Mouse (Mus musculus): ENCODE measurements around the gene Plekho2. TPM values are rescaled to one million over a fixed set of nuclear protein-coding genes. Genes with fewer than 3 reads are reported as not detected.

Plekho2 gene
- polyA plus RNA-seq, 1 experiment from 2014 or later, result 6.7 TPM

DNA sequence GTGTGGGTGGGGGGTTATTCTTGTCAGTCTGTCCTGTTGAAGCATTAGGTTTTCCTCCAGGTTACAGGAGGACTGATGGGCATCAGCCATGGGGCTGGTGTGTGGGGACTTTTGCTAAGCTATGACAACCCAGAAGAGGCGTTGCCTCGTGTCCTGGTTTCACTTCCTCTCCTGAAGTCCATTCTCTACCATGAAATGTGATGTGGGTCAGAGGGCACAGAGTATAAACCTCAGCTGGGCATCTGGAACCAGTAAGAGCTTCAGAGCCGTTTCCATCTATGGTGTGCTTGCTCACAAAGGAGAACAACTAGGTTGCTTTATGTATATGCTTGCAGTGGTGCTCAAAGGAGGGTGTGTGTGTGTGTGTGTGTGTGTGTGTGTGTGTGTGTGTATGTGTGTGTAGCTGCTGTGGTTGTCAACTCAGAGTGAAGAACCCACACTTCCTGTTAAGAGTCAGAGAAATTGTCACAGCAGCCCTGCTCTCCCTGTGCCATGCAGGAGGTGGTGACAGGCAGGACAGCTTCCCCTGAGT is 44.6 kb downstream of the Plekho2 start:
- no peak for ATAC-seq
- H3K9ac ChIP-seq (ENCODE audit: low read depth, low read length), result no peak overlapping the region
- WGBS, result 62% methylated on average over 3 of the region's 3 CpGs
- no peaks in the 10 kb centered on the region for H3K9me3 ChIP-seq (ENCODE audit: control insufficient read depth)
- TF ChIP-seq CTCF (IDR thresholded peaks at IDR 0.05; ENCODE audit: low read depth), result no peak
- H3K27ac ChIP-seq (ENCODE audit: low read depth, low read length), result no peak overlapping the region
- H3K36me3 ChIP-seq (ENCODE audit: control insufficient read depth, insufficient read depth), result no peaks in the 10 kb centered on the region
- no peaks in the 10 kb centered on the region for H3K4me1 ChIP-seq (replicated peaks; ENCODE audit: control insufficient read depth, insufficient read depth, low read length)
- no peaks in the 10 kb centered on the region for H3K27me3 ChIP-seq (replicated peaks; ENCODE audit: control insufficient read depth, insufficient read depth, low read length)
- no peak overlapping the region for H3K4me2 ChIP-seq (replicated peaks; ENCODE audit: low read depth)
- H3K4me3 ChIP-seq (ENCODE audit: low read depth, low read length), result no peak overlapping the region

DNA sequence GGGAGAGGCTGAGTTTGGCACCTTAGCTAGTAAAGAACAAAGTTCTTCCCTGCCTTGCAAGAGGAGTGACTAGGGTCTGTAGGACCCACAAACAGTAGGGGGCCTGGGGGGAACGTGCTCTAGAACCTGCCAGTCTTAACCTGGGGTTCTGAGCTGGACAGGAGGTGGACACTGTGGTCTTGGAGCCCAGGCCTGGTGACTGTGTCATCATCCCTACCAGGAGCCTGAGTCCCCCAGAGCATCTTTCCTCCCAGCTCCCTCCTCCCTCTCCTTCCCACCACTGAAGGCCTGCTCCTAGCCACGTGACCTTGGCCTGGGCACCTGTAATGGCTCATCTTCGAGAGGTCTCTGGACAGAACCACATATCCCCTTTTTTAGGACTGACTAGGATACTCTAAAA is 45.7 kb downstream of the Plekho2 start:
- ATAC-seq, result no peak
- H3K4me3 ChIP-seq (ENCODE audit: low read depth, low read length), result no peak overlapping the region
- H3K9ac ChIP-seq (ENCODE audit: low read depth, low read length), result no peak overlapping the region
- no peaks in the 10 kb centered on the region for H3K36me3 ChIP-seq (ENCODE audit: control insufficient read depth, insufficient read depth)
- no peaks in the 10 kb centered on the region for H3K4me1 ChIP-seq (replicated peaks; ENCODE audit: control insufficient read depth, insufficient read depth, low read length)
- no peak overlapping the region for H3K4me2 ChIP-seq (replicated peaks; ENCODE audit: low read depth)
- H3K27ac ChIP-seq (ENCODE audit: low read depth, low read length), result no peak overlapping the region
- 93% methylated on average over 3 of the region's 3 CpGs for WGBS
- H3K27me3 ChIP-seq (replicated peaks; ENCODE audit: control insufficient read depth, insufficient read depth, low read length), result no peaks in the 10 kb centered on the region
- no peaks in the 10 kb centered on the region for H3K9me3 ChIP-seq (ENCODE audit: control insufficient read depth)
- no peak for TF ChIP-seq CTCF (IDR thresholded peaks at IDR 0.05; ENCODE audit: low read depth)

DNA sequence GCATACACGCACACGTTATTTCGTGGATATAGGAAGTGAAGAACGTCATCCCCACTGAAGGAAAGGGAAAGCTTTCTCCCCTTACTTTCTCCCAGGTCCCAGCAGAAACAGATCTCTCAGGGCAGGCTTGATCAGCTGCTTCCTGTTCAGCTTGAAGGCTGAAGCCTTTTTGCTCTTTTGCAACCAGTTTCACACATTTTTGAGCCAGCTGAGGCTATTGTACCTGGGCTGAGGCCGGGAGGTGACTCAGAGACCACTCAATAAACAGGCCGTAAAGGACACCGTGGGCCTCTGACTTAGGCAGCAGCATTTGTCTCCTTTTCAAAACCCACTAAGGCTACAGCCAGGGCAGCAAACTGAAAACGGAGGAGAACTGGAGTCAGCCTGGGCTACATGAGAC is 46.9 kb downstream of the Plekho2 start:
- no peak for TF ChIP-seq CTCF (IDR thresholded peaks at IDR 0.05; ENCODE audit: low read depth)
- Histone ChIP-seq H3K4me1 (replicated peaks; ENCODE audit: control insufficient read depth, insufficient read depth, low read length) (no peaks in the 10 kb centered on the region), H3K9me3 (ENCODE audit: control insufficient read depth) (no peaks in the 10 kb centered on the region), H3K27me3 (replicated peaks; ENCODE audit: control insufficient read depth, insufficient read depth, low read length) (no peaks in the 10 kb centered on the region), H3K4me2 (replicated peaks; ENCODE audit: low read depth) (no peak overlapping the region), H3K9ac (ENCODE audit: low read depth, low read length) (no peak overlapping the region), H3K36me3 (ENCODE audit: control insufficient read depth, insufficient read depth) (no peaks in the 10 kb centered on the region), H3K27ac (ENCODE audit: low read depth, low read length) (no peak overlapping the region), H3K4me3 (ENCODE audit: low read depth, low read length) (no peak overlapping the region)
- WGBS, result 51% methylated on average over 8 of the region's 8 CpGs
- no peak for ATAC-seq

DNA sequence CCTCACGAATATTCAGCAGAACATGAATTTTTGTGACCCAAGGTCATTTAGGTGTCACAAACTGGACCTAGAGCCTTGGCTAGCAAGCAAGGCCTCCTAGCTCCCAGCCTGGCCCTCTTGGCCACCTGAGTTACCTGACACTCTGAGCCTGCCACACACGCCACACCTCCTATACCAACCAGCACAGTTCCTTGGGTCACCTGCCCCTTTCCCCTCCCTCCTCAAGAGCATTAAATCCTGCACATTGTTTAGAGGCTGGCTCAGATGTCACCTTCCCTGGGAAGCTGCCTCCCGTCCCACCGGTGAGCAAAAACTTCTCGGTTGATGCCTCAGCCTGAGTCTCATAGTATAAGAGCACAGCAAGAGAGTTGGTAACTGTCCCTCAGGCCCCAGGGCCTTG is 48.6 kb downstream of the Plekho2 start:
- Histone ChIP-seq H3K27me3 (replicated peaks; ENCODE audit: control insufficient read depth, insufficient read depth, low read length) (no peaks in the 10 kb centered on the region), H3K4me2 (replicated peaks; ENCODE audit: low read depth) (no peak overlapping the region), H3K27ac (ENCODE audit: low read depth, low read length) (no peak overlapping the region), H3K9ac (ENCODE audit: low read depth, low read length) (no peak overlapping the region), H3K4me3 (ENCODE audit: low read depth, low read length) (no peak overlapping the region), H3K4me1 (replicated peaks; ENCODE audit: control insufficient read depth, insufficient read depth, low read length) (no peaks in the 10 kb centered on the region), H3K9me3 (ENCODE audit: control insufficient read depth) (no peaks in the 10 kb centered on the region), H3K36me3 (ENCODE audit: control insufficient read depth, insufficient read depth) (no peaks in the 10 kb centered on the region)
- ATAC-seq, result no peak
- 78% methylated on average over 5 of the region's 5 CpGs for WGBS
- no peak for TF ChIP-seq CTCF (IDR thresholded peaks at IDR 0.05; ENCODE audit: low read depth)

DNA sequence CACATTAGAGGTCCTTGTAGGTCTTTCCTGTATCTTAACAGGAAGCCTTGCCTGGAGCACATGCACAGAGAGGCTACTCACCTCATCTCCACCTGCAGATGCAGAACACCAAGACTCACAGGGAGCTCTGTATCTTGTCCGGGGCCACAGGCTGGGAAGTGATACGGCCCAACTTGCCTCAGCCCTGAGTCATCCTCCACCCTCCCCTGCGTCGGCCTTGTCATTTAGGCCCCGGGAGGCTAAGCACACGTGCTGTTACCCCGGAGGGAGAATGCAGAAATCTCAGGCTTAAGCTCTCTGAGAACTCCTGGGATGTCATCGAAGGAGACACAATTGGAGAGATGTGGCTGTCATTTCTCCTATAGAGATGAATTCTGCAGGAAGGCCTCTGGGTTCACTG is 50.2 kb downstream of the Plekho2 start:
- no peak for ATAC-seq
- 70% methylated on average over 8 of the region's 8 CpGs for WGBS
- TF ChIP-seq CTCF (IDR thresholded peaks at IDR 0.05; ENCODE audit: low read depth), result no peak
- Histone ChIP-seq H3K4me2 (replicated peaks; ENCODE audit: low read depth) (no peak overlapping the region), H3K4me1 (replicated peaks; ENCODE audit: control insufficient read depth, insufficient read depth, low read length) (no peaks in the 10 kb centered on the region), H3K36me3 (ENCODE audit: control insufficient read depth, insufficient read depth) (no peaks in the 10 kb centered on the region), H3K9me3 (ENCODE audit: control insufficient read depth) (no peaks in the 10 kb centered on the region), H3K27me3 (replicated peaks; ENCODE audit: control insufficient read depth, insufficient read depth, low read length) (no peaks in the 10 kb centered on the region), H3K27ac (ENCODE audit: low read depth, low read length) (no peak overlapping the region), H3K4me3 (ENCODE audit: low read depth, low read length) (no peak overlapping the region), H3K9ac (ENCODE audit: low read depth, low read length) (no peak overlapping the region)

DNA sequence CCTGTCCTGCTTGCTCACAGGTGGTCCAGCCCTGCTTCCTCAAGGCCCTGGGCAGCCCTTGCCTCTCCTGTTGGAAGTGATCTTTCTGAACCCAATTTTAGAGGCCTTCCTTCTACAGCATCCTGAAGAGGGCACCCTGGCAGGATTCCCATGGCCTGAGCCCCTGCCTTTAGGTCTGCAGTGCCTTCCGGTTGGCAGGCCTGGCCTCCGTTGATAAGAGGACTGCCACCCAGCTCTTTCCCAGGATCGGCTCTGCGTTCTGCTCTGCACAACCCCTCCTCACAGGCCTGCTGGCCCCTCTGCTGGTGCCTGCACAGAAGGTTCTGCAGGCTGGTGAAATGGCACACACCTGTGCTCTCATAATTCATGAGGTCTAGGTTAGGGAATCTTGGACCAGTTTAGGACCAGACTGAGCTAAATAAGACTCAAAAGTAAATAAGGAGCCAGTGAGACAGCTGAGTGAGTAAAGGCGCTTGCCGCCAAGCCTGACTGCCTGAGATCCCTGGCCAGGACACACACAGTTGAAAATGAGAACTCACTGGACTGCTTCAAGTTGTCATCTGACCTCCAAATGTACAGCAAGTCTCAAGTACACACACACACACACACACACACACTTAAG is 51.3 kb downstream of the Plekho2 start:
- 67% methylated on average over 6 of the region's 6 CpGs for WGBS
- Histone ChIP-seq H3K27ac (ENCODE audit: low read depth, low read length) (no peak overlapping the region), H3K4me3 (ENCODE audit: low read depth, low read length) (no peak overlapping the region), H3K27me3 (replicated peaks; ENCODE audit: control insufficient read depth, insufficient read depth, low read length) (no peaks in the 10 kb centered on the region), H3K4me1 (replicated peaks; ENCODE audit: control insufficient read depth, insufficient read depth, low read length) (no peaks in the 10 kb centered on the region), H3K4me2 (replicated peaks; ENCODE audit: low read depth) (no peak overlapping the region), H3K36me3 (ENCODE audit: control insufficient read depth, insufficient read depth) (no peaks in the 10 kb centered on the region), H3K9ac (ENCODE audit: low read depth, low read length) (no peak overlapping the region), H3K9me3 (ENCODE audit: control insufficient read depth) (no peaks in the 10 kb centered on the region)
- no peak for ATAC-seq
- TF ChIP-seq CTCF (IDR thresholded peaks at IDR 0.05; ENCODE audit: low read depth), result no peak

Measured in intestine, postnatal 0 days (tissue).